Mouse (Mus musculus) cerebellum, postnatal 14 days (tissue): Measurements from ENCODE around the gene Ccno.
"Not testable (repeated sequence)": the region's sequence is repeated elsewhere in the genome, so short reads cannot be mapped to it uniquely, and the experiment has no call there.

Experiments
- DNase-seq, 2 experiments: peaks; one replicate each; pipeline ENCODE4 v3.0.0; 2021; ENCODE audit warnings: mixed read lengths in 2 of 2

Ccno gene

DNA sequence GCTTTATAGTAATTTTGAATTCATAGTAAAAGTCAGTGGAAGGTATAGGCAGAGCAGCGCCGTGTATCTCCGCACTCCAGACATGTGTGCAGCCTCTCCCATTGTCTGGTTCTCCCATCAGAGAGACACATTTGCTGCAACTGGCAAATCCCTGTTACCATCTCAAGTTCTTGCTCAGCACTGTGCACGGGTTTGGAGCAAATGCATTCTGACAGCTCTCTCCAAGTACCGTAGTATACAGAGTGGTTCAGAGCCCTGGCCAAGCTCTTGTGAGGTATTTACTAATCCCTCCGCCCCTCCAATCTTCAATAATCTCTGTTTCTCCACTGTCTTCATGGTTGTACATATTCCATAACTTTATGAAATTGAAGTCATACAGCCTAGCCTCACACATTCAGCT, 25.1 kb downstream of the Ccno start:
- no peak for DNase-seq

DNA sequence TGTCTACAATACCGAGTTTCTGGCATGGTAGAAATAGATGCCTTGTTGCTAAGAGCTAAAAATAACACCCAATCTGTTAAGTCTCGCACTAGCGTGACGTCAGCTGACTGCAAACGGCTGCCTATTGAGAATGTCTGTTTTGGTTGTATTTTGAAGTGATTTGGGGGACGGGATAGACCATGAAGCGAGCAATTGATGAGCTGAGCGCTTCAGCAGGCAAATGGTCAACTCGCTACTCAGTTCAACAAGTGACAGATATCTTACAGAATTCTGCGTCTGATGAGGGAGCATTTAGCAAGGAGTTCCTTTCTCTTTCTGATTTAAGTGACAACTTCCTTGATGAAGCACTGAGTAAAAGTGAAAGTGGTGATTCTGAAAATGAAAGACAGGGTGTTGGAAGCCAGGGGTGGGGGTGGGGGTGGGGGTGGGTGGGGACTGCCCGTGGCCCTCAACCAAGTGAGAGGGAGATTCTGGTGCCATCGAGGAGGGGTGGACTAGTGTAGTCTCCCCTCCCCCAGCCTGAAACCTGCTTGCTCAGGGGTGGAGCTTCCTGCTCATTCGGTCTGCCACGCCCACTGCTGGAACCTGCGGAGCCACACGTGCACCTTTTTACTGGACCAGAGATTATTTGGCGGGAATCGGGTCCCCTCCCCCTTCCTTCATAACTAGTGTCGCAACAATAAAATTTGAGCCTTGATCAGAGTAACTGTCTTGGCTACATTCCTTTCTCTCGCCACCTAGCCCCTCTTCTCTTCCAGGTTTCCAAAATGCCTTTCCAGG, 25.8 kb downstream of the Ccno start:
- DNase-seq = not testable (repeated sequence)

DNA sequence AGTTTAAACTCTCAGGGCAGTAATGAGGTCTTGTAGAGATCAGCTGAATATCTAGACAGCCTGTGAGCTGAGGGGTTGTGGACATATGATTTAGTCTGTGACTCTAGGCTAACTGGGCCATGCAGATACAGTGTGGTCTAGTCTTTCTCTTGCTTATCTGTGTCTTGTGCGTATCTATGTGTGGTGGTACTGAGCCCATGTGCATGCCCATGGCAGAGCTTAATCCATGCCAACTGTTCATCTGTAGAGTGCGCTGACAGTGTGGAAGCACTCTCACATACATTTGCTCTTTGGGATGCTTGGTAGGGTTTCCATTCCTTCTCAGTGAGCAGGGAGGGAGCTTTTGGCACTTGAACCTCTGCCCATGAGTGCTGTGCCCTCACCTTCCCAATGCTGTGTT, 33.9 kb downstream of the Ccno start:
- no peak for DNase-seq

DNA sequence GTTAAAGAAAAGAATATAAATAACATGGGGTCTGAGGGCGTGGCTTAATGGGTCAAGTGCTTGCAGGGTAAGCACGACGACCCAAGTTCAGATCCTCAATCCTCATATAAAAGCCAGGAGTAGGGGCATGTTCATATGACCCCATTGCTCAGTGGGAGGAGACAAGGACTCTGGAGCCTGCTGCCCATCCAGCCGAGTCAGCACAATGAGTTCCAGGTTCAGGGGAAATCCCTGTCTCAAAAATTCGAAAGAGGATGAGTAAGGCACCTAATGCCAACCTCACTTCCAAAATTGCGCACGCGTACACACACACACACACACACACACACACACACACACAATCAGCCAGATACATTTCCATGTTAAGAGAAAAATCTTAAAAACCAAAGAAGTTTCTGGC, 34.9 kb downstream of the Ccno start:
- no peak for DNase-seq

DNA sequence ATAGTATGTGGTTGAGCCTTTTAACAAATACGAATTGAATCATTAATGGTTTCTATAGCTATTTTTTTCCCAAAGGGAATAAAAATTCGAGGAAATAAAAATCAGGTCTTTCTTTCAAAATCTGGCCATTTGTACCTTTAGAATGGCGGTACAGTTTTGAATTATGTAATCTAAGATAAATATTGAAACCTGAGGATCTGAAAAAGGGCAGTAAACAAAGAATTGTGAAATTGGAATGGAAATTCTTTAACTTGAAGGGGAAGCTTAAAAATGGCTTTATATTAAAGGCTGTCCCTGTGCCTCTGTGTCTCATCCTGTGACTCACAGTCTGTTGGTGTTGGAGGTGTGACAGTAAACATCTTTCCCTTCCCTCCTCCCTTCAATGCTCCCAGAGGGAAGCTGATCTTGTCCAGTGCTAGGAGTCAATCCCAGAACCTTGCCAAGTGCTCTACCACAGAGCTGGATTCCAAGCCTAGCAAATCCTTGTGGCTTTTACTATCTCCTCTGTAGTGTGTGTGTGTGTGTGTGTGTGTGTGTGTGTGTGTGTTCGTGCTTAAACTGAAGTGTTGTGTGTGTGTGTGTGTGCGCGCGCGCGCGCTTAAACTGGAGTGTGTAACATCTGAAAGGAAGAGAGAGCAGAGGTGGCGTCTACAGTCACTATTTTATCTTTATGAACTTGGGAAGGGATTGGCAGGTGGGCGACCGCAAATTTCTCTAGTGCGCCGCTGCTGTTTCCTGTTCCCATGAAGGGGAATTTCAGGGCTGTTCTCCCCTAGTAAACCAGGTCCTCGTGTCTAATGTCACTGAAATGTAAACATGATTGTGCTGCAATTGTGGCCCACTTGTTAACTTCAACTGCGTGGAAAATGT, 35.9 kb downstream of the Ccno start:
- no peak for DNase-seq

DNA sequence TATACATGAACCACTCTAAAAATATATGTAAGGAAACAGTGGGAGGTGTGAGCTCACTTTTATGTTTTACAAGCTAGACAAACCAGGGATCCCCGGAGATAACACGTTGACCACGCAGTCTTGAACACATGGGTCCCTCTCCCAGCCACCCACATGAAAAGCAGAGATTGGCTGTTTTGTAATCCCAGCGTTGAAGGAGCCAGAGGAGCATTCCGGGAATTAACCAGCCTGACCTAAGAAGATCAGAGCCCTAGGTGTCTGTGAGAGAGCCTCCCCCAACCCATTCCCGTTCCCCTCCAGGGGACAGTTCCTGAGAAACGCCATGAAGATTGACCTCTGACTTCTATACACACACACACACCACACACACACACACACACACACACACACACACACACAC, 43.7 kb downstream of the Ccno start:
- peak in 1 of 2 experiments; percentile 16 for DNase-seq

DNA sequence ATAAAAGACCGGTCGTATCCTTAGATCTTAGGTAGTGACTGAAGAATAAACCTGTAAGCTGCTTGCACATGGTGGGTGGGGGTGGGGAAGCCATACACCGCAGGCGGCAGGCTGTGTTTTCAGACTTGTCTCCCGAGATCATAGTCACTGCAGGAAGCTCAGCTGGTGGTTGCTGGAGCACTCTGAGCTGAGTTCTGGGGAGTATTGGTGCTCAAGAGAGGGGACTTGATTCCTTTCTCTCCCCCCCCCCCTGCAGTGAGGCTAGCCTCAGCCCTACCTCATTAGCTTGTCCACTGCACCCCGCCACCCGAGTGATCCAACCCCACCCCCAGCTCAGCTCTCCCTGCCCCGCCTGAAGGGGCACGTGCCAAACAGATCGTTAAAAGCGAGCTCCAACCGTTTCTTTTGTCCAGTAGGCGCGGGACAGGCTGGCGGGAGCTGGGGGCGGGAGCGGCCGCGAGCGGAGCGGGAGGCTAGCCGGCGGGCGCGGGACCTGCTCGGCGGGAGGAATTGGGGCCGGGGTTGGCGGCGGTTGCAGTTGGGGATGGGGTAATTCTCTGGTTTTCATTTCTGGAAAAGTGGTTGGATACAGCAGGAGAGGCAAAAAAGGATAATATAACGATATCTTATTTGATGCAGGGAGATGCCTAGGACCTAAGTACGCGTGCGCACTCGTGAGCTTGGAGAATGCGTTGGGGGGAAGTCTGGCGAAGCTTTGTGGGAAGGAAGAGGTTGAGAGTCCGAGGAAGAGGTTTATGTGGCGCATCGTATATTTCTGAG, 44.4 kb downstream of the Ccno start:
- DNase-seq = peak; percentile 60 to 64

DNA sequence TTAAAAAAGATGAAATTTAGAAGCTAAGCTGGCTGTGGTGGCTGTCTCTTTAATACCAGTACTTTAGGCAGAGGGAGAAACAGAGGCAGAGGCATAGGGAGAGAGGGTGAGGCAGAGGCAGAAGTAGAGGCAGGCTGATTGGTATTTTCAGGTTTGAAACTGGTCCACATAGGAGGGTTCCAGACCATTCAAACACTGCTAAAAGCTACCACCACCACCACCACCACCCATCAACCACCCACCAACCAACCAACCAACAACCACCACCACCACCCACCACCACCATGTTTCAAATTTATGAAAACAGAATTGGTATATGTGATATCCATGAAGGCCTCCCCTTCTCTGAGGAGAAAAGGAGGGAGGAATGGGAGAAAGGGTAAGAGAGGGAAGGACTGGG, 45.2 kb downstream of the Ccno start:
- no peak for DNase-seq

DNA sequence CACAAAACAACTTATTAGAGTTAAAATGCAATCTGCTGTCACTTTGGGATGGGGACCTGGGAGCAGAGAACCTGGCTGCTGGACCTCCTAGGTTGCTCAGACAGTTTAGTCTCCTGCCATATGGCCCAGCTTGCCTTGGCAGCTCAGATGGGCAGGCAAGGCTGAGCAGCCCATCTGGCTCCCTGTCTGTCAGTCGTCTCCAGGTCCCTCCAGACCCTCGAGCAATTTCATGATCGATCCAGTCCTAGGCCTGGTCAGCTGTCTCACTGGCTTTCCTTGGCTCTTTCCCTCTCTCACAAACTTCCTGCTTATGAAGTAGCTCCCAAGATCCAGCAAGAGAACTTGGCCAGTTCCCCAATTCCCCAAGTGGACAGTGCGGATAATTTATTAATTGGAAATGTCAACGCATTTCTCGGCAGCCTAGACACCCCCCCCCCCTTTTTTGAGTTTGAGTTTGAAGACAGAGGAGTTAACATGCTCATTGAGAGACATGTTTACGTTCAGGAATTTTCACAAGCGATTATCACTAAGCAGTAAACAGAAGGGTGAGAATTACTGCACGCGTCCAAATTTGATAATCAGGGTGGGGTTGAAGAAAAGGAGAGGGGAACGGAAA, 46.8 kb downstream of the Ccno start:
- peak; percentile 53 to 78 for DNase-seq

DNA sequence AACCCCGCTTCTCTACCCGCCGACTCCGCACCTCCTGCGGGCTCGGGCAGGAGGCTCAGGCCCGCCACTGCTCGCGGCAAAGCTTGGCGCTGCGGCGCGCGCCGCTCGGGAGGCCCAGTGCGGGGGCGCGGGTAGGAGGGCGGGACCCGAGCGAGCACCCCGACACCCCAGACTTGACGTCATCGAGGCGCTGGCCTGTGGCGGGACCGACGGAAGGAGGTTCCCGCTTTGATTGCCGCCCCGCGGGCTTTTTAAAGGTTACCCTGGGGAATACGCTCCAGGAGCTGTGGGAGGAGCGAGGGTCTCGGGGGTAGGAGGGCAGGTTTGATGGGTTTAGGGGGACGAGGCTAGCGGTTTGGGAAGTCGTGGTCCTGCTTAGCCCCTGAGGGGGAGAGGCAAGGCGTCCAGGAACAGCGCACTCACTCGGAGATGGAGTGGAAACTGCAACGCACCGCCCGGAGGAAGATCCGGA, 47.4 kb downstream of the Ccno start, which contains the start of gene Cdc20b:
Cdc20b (plus strand) TSS at position 162 of the 472 bp plus-strand sequence.
- peak; percentile 30 to 54 for DNase-seq

DNA sequence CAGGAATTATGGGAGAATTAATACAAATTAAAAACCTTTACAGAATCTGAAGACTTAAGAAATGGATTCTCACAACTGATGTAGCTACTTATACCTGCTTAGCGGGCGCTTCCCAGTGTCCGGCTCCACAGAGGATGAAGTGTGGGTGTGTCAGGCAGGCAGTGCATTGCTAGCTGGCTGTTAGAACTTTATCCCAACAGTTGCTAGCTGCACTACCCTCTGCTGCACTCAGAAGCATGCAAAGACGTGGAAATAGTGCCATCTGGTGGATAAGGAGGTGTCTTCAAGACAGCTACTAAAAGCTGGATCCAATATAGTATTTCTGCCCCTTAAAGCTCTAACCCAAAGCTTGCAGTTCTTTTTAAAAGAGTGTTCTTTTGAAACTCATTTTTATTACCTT, 48.2 kb downstream of the Ccno start:
- peak; percentile 83 to 86 for DNase-seq
